Mouse (Mus musculus): ENCODE results near the gene Crybg2. TPM values are rescaled to one million over a fixed set of nuclear protein-coding genes. Genes with fewer than 3 reads are reported as not detected.
A peak's percentile ranks its signal among the peaks of the same experiment; 100 is the strongest.

Crybg2 gene
- polyA plus RNA-seq, 1 experiment, result not detected

DNA sequence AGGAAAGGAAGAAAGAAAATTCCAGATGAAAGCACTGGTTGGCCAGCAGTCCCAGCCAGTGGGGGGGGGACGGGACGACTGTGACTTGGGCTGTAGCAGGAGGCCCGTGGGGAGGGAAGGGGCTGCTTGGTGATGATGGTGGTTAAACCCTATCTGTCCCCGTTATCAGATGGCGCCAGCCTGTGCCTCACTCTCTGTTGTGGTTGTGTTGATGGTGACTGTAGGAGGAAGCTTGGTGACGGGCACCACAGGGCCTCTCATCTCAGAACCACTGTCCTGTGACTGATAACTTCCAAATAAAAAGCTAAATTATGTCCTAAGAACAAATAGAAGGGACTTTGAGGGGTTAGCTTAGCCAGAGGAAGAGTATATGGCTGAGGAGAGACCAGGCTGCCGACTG lies 45.5 kb downstream of the Crybg2 start:
- no peaks in the 10 kb centered on the region for H3K9me3 ChIP-seq
- peaks cover 83% of the 10 kb centered on the region for H3K4me1 ChIP-seq
- no peaks in the 10 kb centered on the region for H3K27me3 ChIP-seq (replicated peaks)
- peaks cover 23% of the 10 kb centered on the region for H3K36me3 ChIP-seq (replicated peaks; ENCODE audit: low read length)
- H3K4me3 ChIP-seq (replicated peaks), result peak overlapping the region; percentile 83
- TF ChIP-seq GATA1 (IDR thresholded peaks at IDR 0.05; ENCODE audit: borderline replicate concordance, low read length) (peak; percentile 53; the same call in 1 of the 3 replicates), FLI1 (IDR thresholded peaks at IDR 0.05; ENCODE audit: low read length) (no peak)

DNA sequence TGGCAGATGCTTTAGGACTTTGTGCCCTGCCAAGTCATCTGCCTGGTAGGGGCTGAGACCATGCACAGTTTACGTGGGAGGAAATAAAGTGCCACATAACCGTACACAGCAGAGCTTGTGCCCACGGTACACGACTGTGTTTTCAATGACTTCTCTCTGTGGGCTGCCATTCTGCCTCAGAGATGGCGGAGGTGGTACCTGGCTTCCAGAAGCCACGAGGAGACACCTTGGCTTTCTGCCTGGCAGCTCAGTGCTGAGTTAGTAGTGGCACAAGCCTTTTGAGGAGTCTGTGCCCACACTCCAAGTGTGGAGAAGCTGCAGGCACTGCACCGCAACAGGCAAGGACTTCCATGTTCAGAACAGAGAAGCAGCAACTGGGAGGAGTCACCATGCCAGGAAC lies 47.1 kb downstream of the Crybg2 start:
- Histone ChIP-seq H3K4me3 (replicated peaks) (peak overlapping the region; percentile 79), H3K36me3 (replicated peaks; ENCODE audit: low read length) (peaks cover 35% of the 10 kb centered on the region), H3K4me1 (peaks cover 91% of the 10 kb centered on the region), H3K9me3 (no peaks in the 10 kb centered on the region), H3K27me3 (replicated peaks) (no peaks in the 10 kb centered on the region)
- no peak for TF ChIP-seq FLI1 (IDR thresholded peaks at IDR 0.05; ENCODE audit: low read length)
- TF ChIP-seq GATA1 (IDR thresholded peaks at IDR 0.05; ENCODE audit: borderline replicate concordance, low read length), result no peak

DNA sequence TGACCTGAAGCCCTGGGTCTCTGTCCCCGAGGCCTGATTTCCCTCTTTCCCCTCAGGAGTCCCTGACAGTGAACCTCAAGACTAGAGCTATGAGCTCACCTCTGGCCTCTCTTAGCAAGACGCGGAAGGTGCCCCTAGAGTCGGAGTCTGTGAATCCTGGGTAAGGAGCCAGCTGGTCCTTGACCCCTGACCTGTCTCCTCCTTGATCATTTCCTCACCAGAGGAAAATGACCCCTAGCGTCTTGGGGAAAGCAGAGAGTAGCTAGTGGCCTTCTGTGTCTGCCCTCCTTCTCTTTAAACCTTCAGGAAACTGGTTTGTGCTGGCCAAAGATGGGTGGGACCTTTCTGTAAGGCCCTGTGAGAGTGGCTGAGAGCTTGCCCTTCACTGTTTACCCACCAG lies 47.6 kb downstream of the Crybg2 start:
- peaks cover 38% of the 10 kb centered on the region for H3K36me3 ChIP-seq (replicated peaks; ENCODE audit: low read length)
- H3K4me3 ChIP-seq (replicated peaks), result peak overlapping the region; percentile 79
- no peaks in the 10 kb centered on the region for H3K9me3 ChIP-seq
- peaks cover 91% of the 10 kb centered on the region for H3K4me1 ChIP-seq
- H3K27me3 ChIP-seq (replicated peaks), result no peaks in the 10 kb centered on the region
- TF ChIP-seq FLI1 (IDR thresholded peaks at IDR 0.05; ENCODE audit: low read length) (no peak), GATA1 (IDR thresholded peaks at IDR 0.05; ENCODE audit: borderline replicate concordance, low read length) (no peak)

DNA sequence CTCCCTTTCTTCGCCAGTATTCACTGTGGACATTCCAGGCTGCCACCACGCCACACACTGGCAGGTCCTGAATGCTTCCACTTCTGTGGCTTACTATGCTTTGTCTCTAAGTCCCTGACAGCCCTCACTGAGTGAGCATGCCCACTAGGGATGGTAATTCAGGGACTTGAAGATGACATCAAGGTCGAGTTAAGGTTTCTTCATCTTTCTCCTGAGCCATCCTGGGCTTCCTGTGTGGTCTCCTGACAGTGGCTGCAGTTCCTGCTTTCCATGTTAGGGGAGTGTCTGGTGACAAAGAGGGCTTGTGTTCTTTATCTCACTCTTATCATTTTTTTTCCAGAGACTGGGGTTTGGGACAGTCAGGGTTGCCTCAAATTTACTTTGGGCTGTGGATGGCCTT lies 50.0 kb downstream of the Crybg2 start:
- TF ChIP-seq GATA1 (IDR thresholded peaks at IDR 0.05; ENCODE audit: borderline replicate concordance, low read length), result no peak
- no peak for TF ChIP-seq FLI1 (IDR thresholded peaks at IDR 0.05; ENCODE audit: low read length)
- H3K27me3 ChIP-seq (replicated peaks), result no peaks in the 10 kb centered on the region
- peaks cover 100% of the 10 kb centered on the region for H3K4me1 ChIP-seq
- peak overlapping the region; percentile 64 for H3K4me3 ChIP-seq (replicated peaks)
- H3K9me3 ChIP-seq, result no peaks in the 10 kb centered on the region
- H3K36me3 ChIP-seq (replicated peaks; ENCODE audit: low read length), result peaks cover 49% of the 10 kb centered on the region

DNA sequence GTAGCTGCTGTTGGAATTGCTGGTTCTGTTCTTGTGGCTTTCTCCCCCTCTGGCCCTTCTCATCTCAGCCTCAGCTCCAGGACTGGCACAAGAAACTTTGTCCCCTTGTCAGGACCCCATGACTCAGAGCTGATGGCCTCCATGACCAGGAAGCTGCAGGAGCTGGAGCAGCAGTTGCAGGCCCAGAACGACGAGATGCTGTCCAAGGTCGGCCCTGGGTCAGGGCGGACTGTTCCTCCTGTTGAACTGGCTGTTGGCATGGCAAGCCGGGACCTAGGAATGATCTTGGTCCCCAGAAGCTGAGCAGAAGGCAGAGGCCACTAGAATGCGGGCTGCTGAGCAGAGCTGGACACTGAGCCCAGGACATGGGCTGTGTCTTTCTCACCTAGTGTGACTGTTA lies 51.8 kb downstream of the Crybg2 start:
- TF ChIP-seq FLI1 (IDR thresholded peaks at IDR 0.05; ENCODE audit: low read length) (no peak), GATA1 (IDR thresholded peaks at IDR 0.05; ENCODE audit: borderline replicate concordance, low read length) (no peak)
- Histone ChIP-seq H3K4me1 (peaks cover 100% of the 10 kb centered on the region), H3K36me3 (replicated peaks; ENCODE audit: low read length) (peaks cover 54% of the 10 kb centered on the region), H3K27me3 (replicated peaks) (no peaks in the 10 kb centered on the region), H3K4me3 (replicated peaks) (peak overlapping the region; percentile 85), H3K9me3 (no peaks in the 10 kb centered on the region)

DNA sequence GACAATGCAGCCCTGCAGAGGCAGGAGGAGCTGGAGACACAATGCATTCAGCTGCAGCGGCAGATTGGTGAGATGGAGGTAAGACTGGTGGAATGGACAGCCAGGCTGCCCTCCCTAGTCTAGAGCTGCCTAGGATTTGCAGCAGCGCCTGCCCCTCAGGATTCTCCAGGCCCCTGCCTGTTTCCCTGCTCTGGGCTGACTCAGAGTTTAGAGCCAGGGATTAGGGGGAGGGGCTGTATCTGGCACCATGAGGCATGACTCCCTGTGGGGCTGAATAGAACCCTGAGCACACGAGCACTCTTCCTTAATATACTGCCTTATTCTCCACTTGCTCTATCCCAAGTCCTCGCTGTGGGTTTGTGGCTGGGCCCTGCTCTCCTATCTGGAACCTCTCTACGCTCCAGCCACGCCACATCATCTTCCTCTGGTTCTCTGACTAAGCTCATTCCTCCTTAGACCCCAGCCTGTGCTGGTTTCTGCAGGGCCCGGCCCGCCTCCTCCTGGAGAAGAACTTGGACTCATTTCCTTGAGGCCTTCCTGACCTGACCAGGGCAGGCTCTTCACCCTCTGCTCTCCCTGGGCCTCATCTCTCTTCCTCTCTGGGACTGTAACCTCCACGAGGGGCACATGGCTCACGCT lies 52.9 kb downstream of the Crybg2 start:
- Histone ChIP-seq H3K4me1 (peaks cover 100% of the 10 kb centered on the region), H3K27me3 (replicated peaks) (no peaks in the 10 kb centered on the region), H3K4me3 (replicated peaks) (peak overlapping the region; percentile 85), H3K9me3 (no peaks in the 10 kb centered on the region), H3K36me3 (replicated peaks; ENCODE audit: low read length) (peaks cover 55% of the 10 kb centered on the region)
- TF ChIP-seq GATA1 (IDR thresholded peaks at IDR 0.05; ENCODE audit: borderline replicate concordance, low read length) (no peak), FLI1 (IDR thresholded peaks at IDR 0.05; ENCODE audit: low read length) (no peak)

DNA sequence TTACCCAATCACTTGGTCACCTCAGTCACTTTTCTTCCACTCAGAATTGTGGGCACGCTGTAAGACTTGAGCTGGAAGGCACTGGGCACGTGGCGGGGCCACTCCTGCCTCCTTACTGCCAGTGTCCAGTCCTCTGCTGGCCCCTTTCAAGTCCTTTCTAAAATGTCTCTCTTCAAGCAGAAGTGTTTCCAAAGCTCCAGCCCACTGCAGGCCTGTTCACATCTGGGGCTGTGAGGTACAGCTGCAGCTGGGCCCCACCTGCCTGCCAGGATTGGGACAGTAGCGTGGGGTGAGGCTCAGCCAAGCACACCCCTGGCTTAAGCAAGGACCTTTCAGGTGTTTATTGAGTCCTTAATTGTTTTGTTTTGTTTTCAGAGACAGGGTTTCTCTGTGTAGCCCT lies 53.4 kb downstream of the Crybg2 start:
- H3K27me3 ChIP-seq (replicated peaks), result no peaks in the 10 kb centered on the region
- no peaks in the 10 kb centered on the region for H3K9me3 ChIP-seq
- peaks cover 53% of the 10 kb centered on the region for H3K36me3 ChIP-seq (replicated peaks; ENCODE audit: low read length)
- H3K4me1 ChIP-seq, result peaks cover 100% of the 10 kb centered on the region
- peak overlapping the region; percentile 73 for H3K4me3 ChIP-seq (replicated peaks)
- no peak for TF ChIP-seq FLI1 (IDR thresholded peaks at IDR 0.05; ENCODE audit: low read length)
- no peak for TF ChIP-seq GATA1 (IDR thresholded peaks at IDR 0.05; ENCODE audit: borderline replicate concordance, low read length)

DNA sequence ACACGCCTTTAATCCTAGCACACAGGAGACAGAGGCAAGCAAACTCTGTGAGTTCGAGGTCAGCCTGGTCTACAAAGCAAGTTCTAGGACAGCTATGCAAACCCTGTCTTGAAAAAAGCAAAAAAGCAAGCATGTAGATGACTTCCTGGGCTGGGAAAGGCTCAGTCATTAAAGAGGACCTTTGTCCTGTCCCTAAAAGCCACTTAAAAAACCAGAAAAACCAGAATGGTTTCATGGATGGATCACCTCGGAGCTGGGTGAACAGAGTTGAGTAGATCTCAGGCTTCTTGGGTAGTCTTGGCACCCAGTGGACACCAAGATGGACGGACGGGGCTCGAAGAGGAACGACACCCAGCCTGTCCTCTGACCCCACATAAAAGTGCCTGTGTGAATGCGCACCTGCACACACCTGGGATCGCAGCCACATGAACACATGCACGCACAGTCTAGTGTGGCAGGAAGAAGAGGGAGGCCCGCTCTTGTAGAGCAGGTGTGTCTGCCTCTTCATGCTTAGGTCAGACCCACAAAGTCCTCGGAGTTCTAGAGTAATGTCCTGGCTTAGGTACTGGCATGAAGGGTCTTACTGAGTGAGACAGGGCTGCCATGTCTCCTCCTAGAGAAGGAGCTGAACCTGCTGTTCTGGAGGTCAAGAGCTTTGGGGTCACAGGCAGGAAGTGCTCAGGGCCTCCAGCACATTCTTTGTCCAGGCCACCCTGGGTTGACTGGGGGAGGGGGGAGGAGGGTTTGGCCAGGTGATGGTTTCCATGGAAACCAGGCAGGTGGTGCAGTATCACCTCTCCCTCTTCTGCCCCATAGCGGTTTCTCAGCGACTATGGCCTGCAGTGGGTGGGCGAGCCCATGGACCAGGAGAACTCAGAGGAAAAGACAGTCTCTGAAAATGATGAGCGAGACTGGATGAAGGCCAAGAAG lies 54.9 kb downstream of the Crybg2 start:
- H3K9me3 ChIP-seq, result no peaks in the 10 kb centered on the region
- no peaks in the 10 kb centered on the region for H3K27me3 ChIP-seq (replicated peaks)
- TF ChIP-seq FLI1 (IDR thresholded peaks at IDR 0.05; ENCODE audit: low read length) (no peak), GATA1 (IDR thresholded peaks at IDR 0.05; ENCODE audit: borderline replicate concordance, low read length) (no peak)
- peaks cover 100% of the 10 kb centered on the region for H3K4me1 ChIP-seq
- peaks cover 46% of the 10 kb centered on the region for H3K36me3 ChIP-seq (replicated peaks; ENCODE audit: low read length)
- peak overlapping the region; percentile 15 for H3K4me3 ChIP-seq (replicated peaks)

DNA sequence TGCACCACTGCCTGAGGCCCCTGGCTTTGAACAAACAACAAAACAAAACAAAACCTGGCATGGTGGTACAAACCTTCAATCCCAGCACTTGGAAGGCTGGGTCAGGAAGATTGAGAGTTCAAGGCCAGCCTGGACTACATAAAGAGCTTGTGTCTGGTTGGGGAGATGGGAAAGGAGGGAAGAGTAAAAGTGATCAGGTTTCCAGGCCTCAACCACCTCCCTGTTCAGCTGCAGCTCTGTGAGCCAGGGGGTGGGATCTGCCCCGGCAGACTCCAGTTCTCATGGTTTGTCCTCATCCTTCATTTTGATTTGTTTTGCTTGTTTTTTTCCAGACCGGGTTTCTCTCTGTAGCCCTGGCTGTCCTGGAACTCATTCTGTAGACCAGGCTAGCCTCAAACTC lies 55.9 kb downstream of the Crybg2 start:
- Histone ChIP-seq H3K36me3 (replicated peaks; ENCODE audit: low read length) (peaks cover 44% of the 10 kb centered on the region), H3K9me3 (no peaks in the 10 kb centered on the region), H3K27me3 (replicated peaks) (no peaks in the 10 kb centered on the region), H3K4me1 (peaks cover 100% of the 10 kb centered on the region), H3K4me3 (replicated peaks) (no peak overlapping the region)
- TF ChIP-seq FLI1 (IDR thresholded peaks at IDR 0.05; ENCODE audit: low read length), result no peak
- TF ChIP-seq GATA1 (IDR thresholded peaks at IDR 0.05; ENCODE audit: borderline replicate concordance, low read length), result no peak

DNA sequence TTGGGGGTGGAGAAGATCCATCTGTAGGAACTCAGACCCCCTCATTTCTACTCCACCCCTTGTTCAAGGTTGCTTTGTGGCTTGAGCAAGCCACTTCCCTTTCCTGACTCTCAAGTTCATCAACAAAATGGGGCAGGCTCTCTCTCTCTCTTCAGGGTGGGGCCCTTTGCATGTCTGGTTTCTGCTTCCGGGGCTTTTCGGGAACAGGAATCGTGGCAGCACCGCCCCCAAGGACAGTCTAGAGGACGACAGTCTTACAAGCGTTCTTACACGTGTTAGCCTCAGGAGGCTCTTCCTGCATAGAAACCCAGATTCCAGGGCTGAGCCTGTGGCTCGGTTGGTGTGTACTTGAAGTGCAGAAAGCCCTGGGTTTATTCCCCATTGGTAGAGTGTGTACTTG lies 56.4 kb downstream of the Crybg2 start:
- no peak for TF ChIP-seq FLI1 (IDR thresholded peaks at IDR 0.05; ENCODE audit: low read length)
- no peak for TF ChIP-seq GATA1 (IDR thresholded peaks at IDR 0.05; ENCODE audit: borderline replicate concordance, low read length)
- Histone ChIP-seq H3K27me3 (replicated peaks) (no peaks in the 10 kb centered on the region), H3K4me3 (replicated peaks) (no peak overlapping the region), H3K4me1 (peaks cover 100% of the 10 kb centered on the region), H3K9me3 (no peaks in the 10 kb centered on the region), H3K36me3 (replicated peaks; ENCODE audit: low read length) (peaks cover 40% of the 10 kb centered on the region)
